Mouse (Mus musculus): Measurements from ENCODE around the gene Rhag.

DNA sequence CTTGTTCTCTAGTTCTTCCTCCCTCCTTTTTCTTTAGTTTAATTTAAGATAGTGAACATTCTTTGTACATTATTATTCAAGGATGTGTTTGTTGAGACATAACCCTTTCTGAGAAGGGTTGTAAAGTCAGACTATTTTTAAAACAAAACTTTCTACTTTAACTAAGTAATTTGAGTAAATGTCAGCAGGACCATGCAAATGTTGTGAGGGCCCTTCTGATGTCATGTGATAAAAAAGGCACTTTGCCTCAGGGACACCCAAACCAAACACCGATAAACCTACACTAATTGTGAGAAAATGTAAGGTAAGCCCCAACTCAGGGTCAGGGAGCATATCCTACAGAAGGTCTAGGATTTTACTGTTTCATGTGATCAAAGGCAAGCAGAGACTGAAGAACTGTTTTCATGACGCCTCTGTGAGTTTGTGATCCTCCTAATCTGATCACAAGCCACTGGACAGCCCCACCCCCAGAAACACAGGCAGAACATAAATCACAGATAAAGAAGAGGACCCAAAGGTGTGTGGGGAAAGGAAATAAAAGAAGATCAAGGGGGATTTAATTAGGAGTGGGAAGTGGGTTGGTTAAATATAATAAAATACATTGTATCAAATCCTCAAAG is 3.9 kb upstream of the Rhag start, which contains the start of gene Crisp2:
- TF ChIP-seq CTCF (IDR thresholded peaks at IDR 0.05; ENCODE audit: low read depth): no peak
- TF ChIP-seq EP300 (optimal IDR thresholded peaks at IDR 0.05): no peak

Measured in stomach, postnatal 0 days (tissue).